Mouse (Mus musculus): ENCODE data around the gene Hoxd10.

DNA sequence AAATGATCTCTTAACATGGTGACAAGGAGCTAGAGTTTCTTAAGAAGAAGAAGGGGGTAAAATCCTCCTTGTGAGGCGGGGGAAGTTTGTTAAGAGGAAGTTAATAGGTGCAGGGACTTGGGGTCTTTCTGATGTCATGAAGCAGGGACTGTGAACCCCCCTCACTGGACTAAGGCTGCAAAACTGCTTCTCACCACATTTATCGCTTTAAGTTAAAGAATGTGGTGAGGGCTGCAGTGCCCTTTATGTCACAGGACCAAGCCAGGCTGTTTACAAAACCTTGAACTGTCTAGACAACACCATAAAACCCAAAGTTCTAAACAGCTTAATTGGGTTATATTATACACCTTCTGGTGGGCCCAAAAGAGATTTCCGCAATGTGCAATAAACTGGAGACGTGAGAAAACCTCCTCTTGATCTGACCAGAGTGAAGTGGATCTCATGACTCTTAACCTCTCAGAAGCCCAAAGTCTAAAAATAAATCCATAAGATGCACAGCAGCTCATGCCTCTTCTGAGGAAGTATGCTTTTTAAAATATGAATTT is 6.6 kb upstream of the Hoxd10 start:
- TF ChIP-seq CTCF (IDR thresholded peaks at IDR 0.05; ENCODE audit: low read depth) (no peak), EP300 (IDR thresholded peaks at IDR 0.05; ENCODE audit: low read depth) (no peak)

Data from liver, embryonic 14.5 days (tissue).